Mouse (Mus musculus) liver, postnatal 0 days (tissue): ENCODE results near the gene Cryzl1.

Source experiments
- CTCF ChIP-seq: sonication (generic); IDR thresholded peaks from 2 replicates; pipeline ENCODE4 v1.5.1; 2016; ENCODE audit warnings: antibody characterized with exemption, low read depth
- EP300 ChIP-seq: IDR thresholded peaks from 2 replicates; pipeline ENCODE4 v1.6.1; 2016; ENCODE audit warnings: antibody characterized with exemption, low read depth, mild to moderate bottlenecking

GRCm38 (mm10) chr16:91698995-91699394 is 29.8 kb downstream of the Cryzl1 start:
- no peak for TF ChIP-seq CTCF
- TF ChIP-seq EP300, result no peak
